Mouse (Mus musculus) kidney, adult 2 months (tissue): Measurements from ENCODE around the gene Robo2.

Experiments
- CTCF ChIP-seq: fragments of 200-500 bp; conservative IDR thresholded peaks from 2 replicates; pipeline ENCODE4 v1.5.1; 2011; ENCODE audit warnings: low read depth, mild to moderate bottlenecking, control low read depth, low read length, moderate library complexity, mixed read lengths; ENCODE audit not compliant: insufficient read depth, insufficient read length
- POLR2A ChIP-seq: fragments of 200-500 bp; IDR thresholded peaks from one replicate; pipeline ENCODE4 v1.6.1; 2011; ENCODE audit warnings: low read depth, low read length, control low read depth

DNA sequence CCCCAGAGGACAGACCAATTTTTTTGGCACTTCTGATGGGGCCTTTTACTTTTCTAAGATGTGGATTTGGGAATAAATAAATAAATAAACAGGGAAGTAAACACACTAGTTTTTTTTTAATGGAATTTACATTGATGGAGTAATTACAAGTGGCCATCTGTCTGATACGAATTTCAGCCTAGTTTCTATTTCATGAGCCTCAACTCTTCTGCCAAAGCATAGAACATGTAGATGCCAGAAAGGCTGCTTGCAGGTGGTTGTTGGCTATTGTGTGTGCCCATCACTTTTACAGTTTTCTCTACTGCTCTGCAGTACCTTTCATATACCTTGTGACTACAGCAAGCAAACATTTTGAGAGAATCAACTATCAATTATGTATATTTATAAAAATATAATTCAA, 355.4 kb downstream of the Robo2 start:
- TF ChIP-seq CTCF (no peak), POLR2A (no peak)
